Mouse (Mus musculus): ENCODE measurements around the gene Chmp1a. TPM values are rescaled to one million over a fixed set of nuclear protein-coding genes. Genes with fewer than 3 reads are reported as not detected.

The Chmp1a gene
- polyA plus RNA-seq, 1 experiment, result 94.4 TPM

DNA sequence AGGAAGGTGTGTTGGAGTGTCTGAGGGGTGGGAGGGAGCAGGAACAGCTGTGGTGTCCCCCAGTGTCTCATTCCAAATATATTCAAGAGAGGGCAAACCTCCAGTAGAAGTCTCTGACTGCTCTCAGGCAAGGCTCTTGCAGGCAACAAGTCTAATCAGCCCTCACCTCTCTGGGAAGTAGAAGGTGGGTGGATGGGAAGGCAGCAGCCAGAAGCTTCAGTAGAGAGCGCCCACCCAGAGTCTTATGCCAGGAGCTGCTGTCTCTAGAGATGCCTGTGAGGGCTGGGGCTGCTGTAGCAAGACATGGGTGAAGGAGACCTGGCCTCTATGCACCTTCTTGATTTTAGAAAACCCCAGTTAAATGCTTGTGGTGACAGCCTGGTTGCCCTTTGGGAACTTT lies 15.9 kb upstream of the Chmp1a start:
- H3K79me3 ChIP-seq (ENCODE audit: low read depth), result peaks cover 5% of the 10 kb centered on the region
- H3ac ChIP-seq (ENCODE audit: control insufficient read depth, insufficient read length, low read depth), result no peak overlapping the region
- H3K4me3 ChIP-seq (ENCODE audit: insufficient read depth, poor library complexity, severe bottlenecking), result no peak overlapping the region
- peaks cover 14% of the 10 kb centered on the region for H3K79me2 ChIP-seq (ENCODE audit: control insufficient read depth, insufficient read depth)
- H3K27me3 ChIP-seq (ENCODE audit: control insufficient read depth, insufficient read depth, insufficient read length), result no peaks in the 10 kb centered on the region
- peaks cover 7% of the 10 kb centered on the region for H3K36me3 ChIP-seq (ENCODE audit: control insufficient read depth, insufficient read depth)
- TF ChIP-seq MAX (IDR thresholded peaks at IDR 0.05) (no peak), MYOD1 (IDR thresholded peaks at IDR 0.05; ENCODE audit: control insufficient read depth, insufficient read length, low read depth) (no peak), USF1 (IDR thresholded peaks at IDR 0.05; ENCODE audit: low read depth) (no peak), MYOG (IDR thresholded peaks at IDR 0.05; ENCODE audit: control insufficient read depth, extremely low read depth, insufficient read length) (no peak), CEBPB (IDR thresholded peaks at IDR 0.05; ENCODE audit: low read depth) (no peak), FOSL1 (IDR thresholded peaks at IDR 0.05; ENCODE audit: insufficient read depth, low read length, poor library complexity, severe bottlenecking) (no peak), CTCF (IDR thresholded peaks at IDR 0.05; ENCODE audit: control insufficient read depth, insufficient read depth, insufficient read length) (no peak)

DNA sequence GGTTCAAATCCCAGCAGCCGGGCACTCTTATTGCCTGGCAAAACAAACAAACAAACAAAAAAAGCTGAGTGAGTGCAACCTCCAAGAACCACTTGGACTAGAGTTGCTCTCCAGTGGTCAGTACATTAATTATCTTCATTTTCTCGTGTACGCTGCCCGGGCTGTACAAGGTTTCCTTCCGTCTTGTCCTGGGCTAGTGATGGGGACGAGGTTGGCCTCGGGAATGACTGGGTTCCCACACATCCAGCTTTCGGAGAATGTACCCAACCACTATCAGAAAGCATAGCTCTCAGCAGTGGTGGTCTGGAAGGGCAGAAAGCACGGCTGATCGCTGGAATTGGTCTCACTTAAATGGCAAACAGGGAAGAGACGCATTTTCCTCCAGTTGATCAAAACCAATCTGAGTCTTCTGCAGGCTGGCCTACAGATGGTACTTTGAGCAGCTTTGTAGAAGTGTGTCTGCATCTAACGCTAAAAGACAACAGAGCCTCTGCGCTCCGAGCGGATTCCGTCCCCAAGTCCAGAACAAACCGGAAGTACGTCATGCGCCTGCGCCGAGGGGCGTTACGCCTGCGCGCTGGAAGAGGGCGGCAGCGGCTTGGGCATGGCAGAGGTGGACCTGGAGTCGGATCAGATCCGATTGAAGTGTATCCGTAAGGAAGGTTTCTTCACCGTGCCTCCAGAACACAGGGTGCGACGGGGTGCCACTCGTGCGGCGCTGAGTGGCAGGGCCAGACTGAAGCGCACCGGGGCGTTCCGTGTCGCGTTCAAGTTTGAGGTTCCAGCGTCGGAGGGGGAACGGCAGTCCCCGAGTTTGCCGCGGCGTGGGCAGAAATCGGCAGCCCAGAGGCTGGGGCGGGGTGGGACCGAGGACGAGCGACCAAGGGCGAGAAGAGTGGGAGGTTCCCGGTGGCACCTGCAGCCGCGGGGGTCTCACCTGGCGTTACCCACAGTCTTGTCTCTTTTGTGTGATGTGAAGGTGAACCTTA lies 12.0 kb upstream of the Chmp1a start, which contains the start of gene Cdk10:
Gene Cdk10, plus strand, starts transcription at position 565 of the 989 bp plus-strand sequence.
- Histone ChIP-seq H3K36me3 (ENCODE audit: control insufficient read depth, insufficient read depth) (peaks cover 7% of the 10 kb centered on the region), H3ac (ENCODE audit: control insufficient read depth, insufficient read length, low read depth) (peak within 1 kb of the TSS; percentile 95), H3K4me3 (ENCODE audit: insufficient read depth, poor library complexity, severe bottlenecking) (peak within 1 kb of the TSS; percentile 78), H3K79me3 (ENCODE audit: low read depth) (peaks cover 5% of the 10 kb centered on the region), H3K27me3 (ENCODE audit: control insufficient read depth, insufficient read depth, insufficient read length) (no peaks in the 10 kb centered on the region), H3K79me2 (ENCODE audit: control insufficient read depth, insufficient read depth) (peaks cover 14% of the 10 kb centered on the region)
- TF ChIP-seq MYOG (IDR thresholded peaks at IDR 0.05; ENCODE audit: control insufficient read depth, extremely low read depth, insufficient read length) (no peak), CTCF (IDR thresholded peaks at IDR 0.05; ENCODE audit: control insufficient read depth, insufficient read depth, insufficient read length) (no peak), FOSL1 (IDR thresholded peaks at IDR 0.05; ENCODE audit: insufficient read depth, low read length, poor library complexity, severe bottlenecking) (no peak), USF1 (IDR thresholded peaks at IDR 0.05; ENCODE audit: low read depth) (no peak), MAX (IDR thresholded peaks at IDR 0.05) (no peak), CEBPB (IDR thresholded peaks at IDR 0.05; ENCODE audit: low read depth) (no peak), MYOD1 (IDR thresholded peaks at IDR 0.05; ENCODE audit: control insufficient read depth, insufficient read length, low read depth) (no peak)

DNA sequence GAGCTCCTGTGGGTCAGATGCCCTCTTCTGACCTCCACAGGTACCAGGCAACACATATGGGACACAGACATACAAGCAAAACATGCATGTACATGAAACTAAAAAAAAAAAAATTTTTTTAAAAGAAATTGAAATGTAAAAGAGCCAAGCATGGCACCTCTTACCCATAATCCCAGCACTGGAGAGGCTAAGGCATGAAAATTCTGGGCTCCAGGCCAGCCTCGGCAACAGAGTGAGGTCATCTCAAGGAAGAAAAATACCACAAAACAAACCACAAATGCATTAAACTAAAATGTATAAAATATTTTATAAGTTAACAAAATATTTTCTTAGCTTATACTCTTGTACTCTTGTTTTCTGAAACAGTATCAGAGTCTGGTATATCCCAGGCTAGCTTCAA lies 8.4 kb upstream of the Chmp1a start:
- Histone ChIP-seq H3K79me3 (ENCODE audit: low read depth) (peaks cover 5% of the 10 kb centered on the region), H3K4me3 (ENCODE audit: insufficient read depth, poor library complexity, severe bottlenecking) (no peak overlapping the region), H3K79me2 (ENCODE audit: control insufficient read depth, insufficient read depth) (peaks cover 11% of the 10 kb centered on the region), H3K36me3 (ENCODE audit: control insufficient read depth, insufficient read depth) (no peaks in the 10 kb centered on the region), H3K27me3 (ENCODE audit: control insufficient read depth, insufficient read depth, insufficient read length) (no peaks in the 10 kb centered on the region), H3ac (ENCODE audit: control insufficient read depth, insufficient read length, low read depth) (no peak overlapping the region)
- TF ChIP-seq USF1 (IDR thresholded peaks at IDR 0.05; ENCODE audit: low read depth) (no peak), MYOD1 (IDR thresholded peaks at IDR 0.05; ENCODE audit: control insufficient read depth, insufficient read length, low read depth) (no peak), CTCF (IDR thresholded peaks at IDR 0.05; ENCODE audit: control insufficient read depth, insufficient read depth, insufficient read length) (no peak), MYOG (IDR thresholded peaks at IDR 0.05; ENCODE audit: control insufficient read depth, extremely low read depth, insufficient read length) (no peak), FOSL1 (IDR thresholded peaks at IDR 0.05; ENCODE audit: insufficient read depth, low read length, poor library complexity, severe bottlenecking) (no peak), CEBPB (IDR thresholded peaks at IDR 0.05; ENCODE audit: low read depth) (no peak), MAX (IDR thresholded peaks at IDR 0.05) (no peak)

DNA sequence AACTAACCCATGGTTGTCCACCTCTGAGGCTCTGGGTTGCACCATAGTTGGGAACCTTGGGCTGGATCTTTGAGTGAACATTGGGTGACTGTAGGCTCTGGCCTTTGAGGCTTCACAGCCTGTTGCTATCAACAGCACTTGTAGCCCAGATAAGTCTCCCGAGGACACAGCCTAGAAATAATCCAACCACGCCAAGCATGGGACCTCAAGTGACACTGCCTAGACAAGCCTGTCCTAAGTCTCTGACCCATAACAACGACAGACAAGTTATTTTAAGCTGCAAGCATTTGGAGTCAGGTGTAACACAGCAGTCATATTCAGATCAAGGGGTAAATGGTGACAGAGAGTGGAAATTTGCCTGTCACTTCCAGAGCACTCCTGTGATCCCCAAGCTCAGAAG lies 2.9 kb upstream of the Chmp1a start:
- peaks cover 14% of the 10 kb centered on the region for H3K79me3 ChIP-seq (ENCODE audit: low read depth)
- peaks cover 20% of the 10 kb centered on the region for H3K79me2 ChIP-seq (ENCODE audit: control insufficient read depth, insufficient read depth)
- H3K4me3 ChIP-seq (ENCODE audit: insufficient read depth, poor library complexity, severe bottlenecking), result no peak overlapping the region
- TF ChIP-seq MAX (IDR thresholded peaks at IDR 0.05) (no peak), FOSL1 (IDR thresholded peaks at IDR 0.05; ENCODE audit: insufficient read depth, low read length, poor library complexity, severe bottlenecking) (no peak), MYOG (IDR thresholded peaks at IDR 0.05; ENCODE audit: control insufficient read depth, extremely low read depth, insufficient read length) (no peak), MYOD1 (IDR thresholded peaks at IDR 0.05; ENCODE audit: control insufficient read depth, insufficient read length, low read depth) (no peak)
- H3ac ChIP-seq (ENCODE audit: control insufficient read depth, insufficient read length, low read depth), result no peak overlapping the region
- no peaks in the 10 kb centered on the region for H3K36me3 ChIP-seq (ENCODE audit: control insufficient read depth, insufficient read depth)
- H3K27me3 ChIP-seq (ENCODE audit: control insufficient read depth, insufficient read depth, insufficient read length), result no peaks in the 10 kb centered on the region

DNA sequence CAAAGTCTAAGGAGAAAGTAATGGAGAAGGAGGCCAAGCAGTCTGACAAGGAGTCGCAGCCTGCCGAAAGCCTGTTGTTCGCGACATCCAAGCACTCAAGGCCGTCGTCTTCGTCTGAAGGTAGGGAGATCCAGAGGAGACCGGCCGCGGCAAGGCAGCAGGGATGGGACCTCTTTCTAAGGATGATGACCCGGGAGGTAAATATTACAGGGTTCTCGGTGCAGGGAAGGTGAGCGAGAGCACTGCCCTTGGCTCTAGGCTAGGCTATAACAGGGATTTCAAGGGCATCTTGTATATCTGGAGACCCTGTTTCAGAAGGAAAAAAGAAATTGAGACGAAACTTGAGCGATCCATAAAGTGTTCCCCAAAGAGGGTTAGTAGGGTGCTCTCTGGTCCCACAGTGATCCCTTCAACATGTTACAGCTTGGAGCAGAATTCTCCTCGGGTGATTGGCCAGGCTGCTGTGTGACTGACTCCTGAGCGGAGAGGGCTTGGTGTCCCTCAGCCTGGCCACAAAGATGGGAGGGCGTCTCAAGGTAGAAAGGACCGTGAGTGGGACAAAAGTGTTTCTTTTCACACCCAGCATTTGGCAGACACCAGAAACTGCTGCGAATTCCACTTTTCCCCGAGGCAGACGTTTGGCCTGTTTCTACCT lies 682 bp upstream of the Chmp1a start:
- Histone ChIP-seq H3K79me2 (ENCODE audit: control insufficient read depth, insufficient read depth) (peaks cover 20% of the 10 kb centered on the region), H3K79me3 (ENCODE audit: low read depth) (peaks cover 14% of the 10 kb centered on the region)
- no peak for TF ChIP-seq CTCF (IDR thresholded peaks at IDR 0.05; ENCODE audit: control insufficient read depth, insufficient read depth, insufficient read length)

More for the DNA sequence above, 682 bp upstream of the Chmp1a start:
- Histone ChIP-seq H3K4me3 (ENCODE audit: insufficient read depth, poor library complexity, severe bottlenecking) (peak overlapping the region; percentile 39), H3K36me3 (ENCODE audit: control insufficient read depth, insufficient read depth) (peaks cover 8% of the 10 kb centered on the region), H3K27me3 (ENCODE audit: control insufficient read depth, insufficient read depth, insufficient read length) (no peaks in the 10 kb centered on the region), H3ac (ENCODE audit: control insufficient read depth, insufficient read length, low read depth) (peak overlapping the region; percentile 96)

Data from C2C12 (cell line).